Mouse (Mus musculus): ENCODE data around the gene Pir. TPM values are rescaled to one million over a fixed set of nuclear protein-coding genes. Genes with fewer than 3 reads are reported as not detected.

Pir gene
- polyA plus RNA-seq (2017; shearing (Covaris generic)) = under 1 TPM in 1 of 2 experiments, not detected in 1; 0.45 TPM

DNA sequence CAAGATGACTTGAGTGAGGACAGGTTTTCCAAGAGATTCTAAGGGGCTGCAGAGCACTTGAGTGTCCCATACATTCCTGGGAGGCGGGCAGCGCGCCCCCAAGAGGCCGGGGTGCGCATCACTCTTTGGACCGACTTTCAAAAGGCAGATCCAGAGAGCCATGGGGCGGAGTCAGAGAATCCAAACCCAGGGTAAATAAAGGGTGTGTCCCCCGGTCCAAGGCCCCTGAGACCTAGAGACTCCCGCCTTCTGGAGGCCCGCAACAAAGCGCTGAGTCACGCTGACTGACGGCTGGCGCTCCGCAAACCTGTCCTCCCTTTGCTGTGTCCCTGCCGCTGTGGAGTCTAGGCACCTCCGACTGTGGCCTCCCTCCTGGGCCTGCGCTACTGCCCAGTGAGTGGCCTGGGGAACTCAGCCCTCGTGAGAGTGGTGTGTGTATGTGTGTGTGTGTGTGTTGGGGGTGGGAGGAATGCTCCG, at the start of gene Pir:
Gene Pir (plus strand): TSS at position 87 of the 477 bp plus-strand sequence.

DNA sequence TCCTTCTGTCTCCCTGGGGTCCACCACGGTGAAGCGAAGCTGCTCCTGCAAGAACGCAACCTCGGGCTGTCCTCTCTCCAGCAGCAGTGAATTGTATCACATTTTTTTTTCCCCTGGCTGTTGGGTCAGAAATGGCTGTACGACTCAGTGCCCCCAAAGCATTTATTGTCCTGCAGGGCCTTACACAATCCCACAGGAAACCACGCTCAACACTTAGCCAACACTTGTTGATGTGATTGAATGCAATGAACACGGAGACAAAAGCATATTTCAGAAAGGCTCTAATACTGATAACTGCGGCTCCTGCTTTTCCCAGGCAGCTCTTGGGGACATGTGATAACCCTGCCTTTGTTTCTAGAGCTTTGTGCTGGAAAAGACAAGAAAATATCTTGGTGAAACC, 11.1 kb upstream of the Pir start, which contains the start of gene Bmx:
Gene Bmx (minus strand): TSS at position 137 of the 400 bp plus-strand sequence.

DNA sequence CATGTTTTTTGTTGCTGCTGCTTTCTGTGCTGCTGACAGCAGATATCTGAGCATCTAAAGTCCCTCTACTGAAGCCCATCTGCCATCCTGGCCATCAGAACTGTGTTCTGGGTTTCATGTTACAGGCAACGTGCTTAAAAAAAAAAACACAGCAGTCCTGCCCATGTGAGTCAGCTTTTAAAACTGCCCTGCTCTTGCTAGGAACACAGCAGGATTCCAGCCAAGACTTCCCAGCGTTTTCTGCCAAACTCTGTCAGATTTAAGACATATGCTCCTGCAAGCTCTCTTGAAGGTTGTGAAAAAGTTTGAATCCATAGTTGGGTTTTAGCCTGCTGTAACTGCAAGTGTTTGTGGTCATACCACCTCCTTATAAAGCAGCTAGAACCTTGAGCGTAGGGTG, 103.9 kb downstream of the Pir start, which contains the start of gene Vegfd:
Gene Vegfd (plus strand): TSS at position 298 of the 400 bp plus-strand sequence.

DNA sequence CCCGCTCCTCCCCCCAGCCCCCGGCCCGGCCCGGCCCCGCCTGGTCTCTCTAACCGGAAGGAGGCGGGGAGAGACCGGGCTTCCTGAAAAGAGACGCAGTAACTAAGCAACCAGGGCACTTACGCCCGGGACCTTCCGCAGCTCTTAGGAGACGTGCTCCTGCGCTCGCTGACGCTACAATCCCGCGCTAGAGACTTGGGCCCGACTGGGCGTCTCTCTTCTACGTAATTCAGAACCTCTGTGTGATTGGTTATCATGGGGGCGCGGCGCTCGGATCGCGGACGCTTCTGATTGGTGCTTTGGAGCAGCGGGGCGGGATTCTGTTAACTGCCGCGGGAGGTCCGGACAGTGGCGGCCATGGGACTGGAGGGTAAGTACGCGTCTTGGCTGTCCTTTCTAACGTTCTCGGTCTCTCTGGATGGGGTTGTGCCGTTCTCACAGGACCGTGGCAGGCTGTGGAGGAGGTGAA, 150.3 kb downstream of the Pir start, which contains the start of gene Piga:
Gene Piga (plus strand): TSS at position 317 of the 469 bp plus-strand sequence.

Other genes with a start within 250 kb of the Pir start
- gene Car5b, start 241.4 kb upstream of the Pir start, polyA plus RNA-seq (2017; shearing (Covaris generic)) = 1 to 10 TPM; 3.2 to 5.0 TPM
- gene Siah1b, start 192.9 kb upstream of the Pir start, polyA plus RNA-seq (2017; shearing (Covaris generic)) = 1 to 10 TPM; 4.5 to 5.8 TPM
- not detected for gene Cltrn, start 180.5 kb upstream of the Pir start, polyA plus RNA-seq (2017; shearing (Covaris generic))
- under 1 TPM in 1 of 2 experiments, not detected in 1; 0.07 TPM for gene Ace2, start 130.0 kb upstream of the Pir start, polyA plus RNA-seq (2017; shearing (Covaris generic))
- under 1 TPM in 1 of 2 experiments, not detected in 1; 0.11 TPM for gene Bmx, start 11.2 kb upstream of the Pir start, polyA plus RNA-seq (2017; shearing (Covaris generic))
- under 1 TPM; 0.07 to 0.36 TPM for gene Vegfd, start 104.0 kb downstream of the Pir start, polyA plus RNA-seq (2017; shearing (Covaris generic))
- 1 to 10 TPM; 6.8 to 7.4 TPM for gene Piga, start 150.4 kb downstream of the Pir start, polyA plus RNA-seq (2017; shearing (Covaris generic))
- gene Asb11, start 167.6 kb downstream of the Pir start, polyA plus RNA-seq (2017; shearing (Covaris generic)) = not detected
- gene Asb9, start 237.0 kb downstream of the Pir start, polyA plus RNA-seq (2017; shearing (Covaris generic)) = not detected